Mouse (Mus musculus) erythroid progenitor cell, adult 5-6 weeks (primary cell): ENCODE data around the gene Arhgap44. TPM values are rescaled to one million over a fixed set of nuclear protein-coding genes. Genes with fewer than 3 reads are reported as not detected.

Experiments used
- ATAC-seq: replicated peaks from 2 replicates; pipeline ENCODE4 v1.8.0; 2016; ENCODE audit warnings: moderate number of reproducible peaks, mild to moderate bottlenecking, moderate TSS enrichment, inconsistent platforms; ENCODE audit not compliant: poor library complexity, low FRiP score, severe bottlenecking
- total RNA-seq, 2 experiments: library from RNA; stranded (forward) in 1 of 2; stranded (reverse) in 1 of 2; fragments of 150-400 nt in 1 of 2; fragments of 186-747, 209-891 nt in 1 of 2; gene quantifications; 2 replicates each; pipeline versions ENCODE4 v1.2.3 to v1.2.4; 2015 to 2017; ENCODE audit warnings: low replicate concordance in 2 of 2

Gene Arhgap44
- total RNA-seq (2015; ENCODE audit: low replicate concordance), result not detected in 2 replicates
- not detected in 2 replicates for total RNA-seq (2017; ENCODE audit: low replicate concordance)

GRCm38 (mm10) chr11:65162767-65163120 is at the start of gene Arhgap44:
Gene Arhgap44 (minus strand): TSS chr11:65162961.
- no peak for ATAC-seq

- no peak for ATAC-seq
Measured at GRCm38 (mm10) chr11:65211701-65212100, 48.9 kb upstream of the Arhgap44 start.

- no peak for ATAC-seq
Measured at GRCm38 (mm10) chr11:65209441-65209840, 46.7 kb upstream of the Arhgap44 start.

- no peak for ATAC-seq
Measured at GRCm38 (mm10) chr11:65205306-65205705, 42.5 kb upstream of the Arhgap44 start.

- ATAC-seq, result no peak
Measured at GRCm38 (mm10) chr11:65204651-65205050, 41.9 kb upstream of the Arhgap44 start.

- no peak for ATAC-seq
Measured at GRCm38 (mm10) chr11:65203020-65203419, 40.3 kb upstream of the Arhgap44 start.

GRCm38 (mm10) chr11:65202236-65202635 is 39.5 kb upstream of the Arhgap44 start:
- ATAC-seq, result no peak

GRCm38 (mm10) chr11:65198026-65198425 is 35.3 kb upstream of the Arhgap44 start:
- no peak for ATAC-seq

GRCm38 (mm10) chr11:65197280-65197679 is 34.5 kb upstream of the Arhgap44 start:
- no peak for ATAC-seq

GRCm38 (mm10) chr11:65186974-65187373 is 24.2 kb upstream of the Arhgap44 start:
- ATAC-seq, result no peak

GRCm38 (mm10) chr11:65185114-65185513 is 22.4 kb upstream of the Arhgap44 start:
- ATAC-seq, result no peak

GRCm38 (mm10) chr11:65170121-65170750 is 7.5 kb upstream of the Arhgap44 start:
- ATAC-seq, result no peak

- ATAC-seq, result no peak
Measured at GRCm38 (mm10) chr11:65161881-65162766, 637 bp downstream of the Arhgap44 start.

- ATAC-seq, result no peak
Measured at GRCm38 (mm10) chr11:65160991-65161880, 1.5 kb downstream of the Arhgap44 start.

GRCm38 (mm10) chr11:65159791-65160190 is 3.0 kb downstream of the Arhgap44 start, which contains the start of gene 1700086D15Rik:
Gene 1700086D15Rik (minus strand): TSS chr11:65159891.
- ATAC-seq, result no peak

- no peak for ATAC-seq
Measured at GRCm38 (mm10) chr11:65158658-65158990, 4.1 kb downstream of the Arhgap44 start.

- ATAC-seq, result no peak
Measured at GRCm38 (mm10) chr11:65157966-65158657, 4.6 kb downstream of the Arhgap44 start.

GRCm38 (mm10) chr11:65153006-65153405 is 9.8 kb downstream of the Arhgap44 start:
- no peak for ATAC-seq

- no peak for ATAC-seq
Measured at GRCm38 (mm10) chr11:65148441-65148840, 14.3 kb downstream of the Arhgap44 start.
